Mouse (Mus musculus): ENCODE results near the gene Mcam.

DNA sequence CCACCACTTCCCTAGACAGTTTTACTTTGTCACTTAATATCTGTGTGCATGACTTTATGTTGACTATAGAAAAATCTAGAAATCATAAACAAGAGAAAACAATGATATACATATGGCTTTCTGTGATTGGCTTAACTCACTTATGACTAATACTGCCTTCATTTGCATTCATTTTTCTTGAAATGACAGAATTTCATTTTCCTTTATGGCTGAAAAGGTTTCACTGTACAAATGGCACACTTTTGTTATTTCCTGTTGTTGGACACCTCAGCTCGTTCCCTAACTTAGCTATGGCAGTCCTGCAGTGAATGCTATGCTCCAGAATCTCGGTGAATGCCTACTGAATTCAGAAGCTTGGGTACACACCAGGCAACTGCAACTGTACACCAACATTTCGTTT lies 58.0 kb downstream of the Mcam start:
- TF ChIP-seq CTCF (IDR thresholded peaks at IDR 0.05; ENCODE audit: borderline replicate concordance, insufficient read depth, low read depth, low read length) (no peak), POLR2A (IDR thresholded peaks at IDR 0.05; ENCODE audit: borderline replicate concordance, insufficient read depth, low read length) (no peak)
